In the genomic region with DNA sequence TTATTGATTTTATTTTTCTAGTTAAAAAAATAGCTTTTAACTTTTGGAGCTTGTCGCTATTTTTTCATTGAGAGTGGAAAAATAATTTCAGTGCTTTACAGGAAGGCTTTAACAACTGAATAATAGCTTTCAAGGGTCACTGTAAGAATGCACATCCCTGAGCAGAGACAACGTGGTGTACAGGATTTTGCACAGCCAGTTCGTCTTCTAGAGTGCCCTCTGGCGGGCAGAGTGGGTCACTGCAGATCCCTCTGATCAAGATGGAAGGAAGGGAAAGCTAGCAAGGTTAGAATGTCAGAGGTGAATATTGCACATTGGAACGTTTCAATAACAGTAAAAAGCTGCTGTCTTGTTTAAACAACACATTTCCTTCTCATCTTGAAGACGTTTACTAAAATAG, we compare ENCODE assay signal across 9 mouse cellular contexts. TPM values are rescaled to one million over a fixed set of nuclear protein-coding genes. Genes with fewer than 3 reads are reported as not detected.
A peak's percentile ranks its signal among the peaks of the same experiment; 100 is the strongest.
DNase-seq lines count a peak whose midpoint lies in the region; ATAC-seq and TF ChIP-seq lines count a peak whose summit lies in the region.
"Had no signal": no experiment of that assay in that cellular context is flagged by ENCODE, and none has a peak within 500 bp of the region (broad histone marks: within the 10 kb centered on the region; RNA-seq: fewer than 3 reads in every experiment).

No protein-coding gene starts in this region.

- DNase-seq in heart, adult 8-10 months (ENCODE audit: low spot score): peak; percentile 56
- DNase-seq in heart, adult 11 months: no peak
- DNase-seq in cerebellum, adult 9-10 months: peak; percentile 68
- DNase-seq in frontal cortex, postnatal 14 days (ENCODE audit: low spot score in 2 of 2): peak; percentile 50 to 67
- peak; percentile 85 for DNase-seq in intestine, embryonic 14.5 days (ENCODE audit: low spot score)
- DNase-seq in left cerebral cortex, adult 2 months (ENCODE audit: extremely low spot score in 1 of 2, low spot score in 2 of 2): peak; percentile 72 to 80
- peak; percentile 53 to 81 for DNase-seq in spleen, postnatal 10 days (ENCODE audit: low spot score in 2 of 2)

- no peaks in the 10 kb centered on the region for H3K4me1 ChIP-seq in intestine, embryonic 14.5 days (replicated peaks; ENCODE audit: control insufficient read depth, insufficient read depth, low read length)
- H3K4me1 ChIP-seq in midbrain, embryonic 16.5 days (ENCODE audit: control insufficient read depth, insufficient read depth, low read length): no peaks in the 10 kb centered on the region
- H3K4me1 ChIP-seq: neural tube, embryonic 13.5 days had no signal

- intact Hi-C loops in left cerebral cortex, adult 2 months (cut with DNase I): loop anchor here (2.0 kb wide), 3 partner anchors 88 to 298 kb away; no protein-coding TSS in a partner anchor

- peak; percentile 98 for TF ChIP-seq CTCF in left cerebral cortex, adult 2 months (IDR thresholded peaks at IDR 0.05)

- ATAC-seq in intestine, embryonic 14.5 days (replicated peaks; ENCODE audit: low FRiP score, low TSS enrichment, low read depth): peak; percentile 70; the same call in 1 of the 2 replicates
- ATAC-seq in midbrain, embryonic 16.5 days: 0 out of 2 replicates have a peak, but pooled peaks have one; percentile 62

- no peak overlapping the region for H3K4me3 ChIP-seq in intestine, embryonic 14.5 days (ENCODE audit: low read depth, low read length)
- H3K4me3 ChIP-seq in left cerebral cortex, adult 2 months: no peak overlapping the region
- H3K4me3 ChIP-seq in midbrain, embryonic 16.5 days (ENCODE audit: low read depth, low read length): no peak overlapping the region
- H3K4me3 ChIP-seq: neural tube, embryonic 13.5 days had no signal

- 5% methylated on average over 6 of the region's 6 CpGs for WGBS in intestine, embryonic 14.5 days
- WGBS in midbrain, embryonic 16.5 days: 4% methylated on average over 6 of the region's 6 CpGs

- no peaks in the 10 kb centered on the region for H3K9me3 ChIP-seq in intestine, embryonic 14.5 days (ENCODE audit: control insufficient read depth, low read length)
- H3K9me3 ChIP-seq in midbrain, embryonic 16.5 days (replicated peaks; ENCODE audit: control insufficient read depth, low read length, poor library complexity, severe bottlenecking): no peaks in the 10 kb centered on the region
- H3K9me3 ChIP-seq: neural tube, embryonic 13.5 days had no signal

- no peak overlapping the region for H3K27ac ChIP-seq in intestine, embryonic 14.5 days (ENCODE audit: low read depth)
- no peak overlapping the region for H3K27ac ChIP-seq in left cerebral cortex, adult 2 months
- H3K27ac ChIP-seq in midbrain, embryonic 16.5 days (ENCODE audit: low read length): no peak overlapping the region
- H3K27ac ChIP-seq: neural tube, embryonic 13.5 days had no signal

- H3K27me3 ChIP-seq in intestine, embryonic 14.5 days (replicated peaks; ENCODE audit: control insufficient read depth, insufficient read depth, low read length): no peaks in the 10 kb centered on the region
- no peaks in the 10 kb centered on the region for H3K27me3 ChIP-seq in midbrain, embryonic 16.5 days (ENCODE audit: control insufficient read depth, insufficient read depth, low read depth, low read length)
- H3K27me3 ChIP-seq: neural tube, embryonic 13.5 days had no signal

- no peak overlapping the region for H3K4me2 ChIP-seq in intestine, embryonic 14.5 days (ENCODE audit: low read length)
- H3K4me2 ChIP-seq in midbrain, embryonic 16.5 days (ENCODE audit: low read length): no peak overlapping the region
- H3K4me2 ChIP-seq: neural tube, embryonic 13.5 days had no signal

- no peaks in the 10 kb centered on the region for H3K36me3 ChIP-seq in intestine, embryonic 14.5 days (ENCODE audit: control insufficient read depth, insufficient read depth, low read length)
- no peaks in the 10 kb centered on the region for H3K36me3 ChIP-seq in midbrain, embryonic 16.5 days (ENCODE audit: control insufficient read depth, insufficient read depth, low read length)
- H3K36me3 ChIP-seq: neural tube, embryonic 13.5 days had no signal

- no peak overlapping the region for H3K9ac ChIP-seq in intestine, embryonic 14.5 days (ENCODE audit: low read length)
- H3K9ac ChIP-seq in midbrain, embryonic 16.5 days (ENCODE audit: low read depth, low read length): no peak overlapping the region
- H3K9ac ChIP-seq: neural tube, embryonic 13.5 days had no signal

RNA-seq across cellular contexts. Expression of a gene that starts 10.2 kb away (rescaled TPM):
- total RNA-seq in heart, adult 8-10 months (2022): not detected
- polyA plus RNA-seq in intestine, embryonic 14.5 days (2014; fragmentation: Nextera tagmentation; extraction: Ambion mirVana): 23.1 and 32.8 TPM in 2 replicates
- total RNA-seq in left cerebral cortex, adult 2 months (2021): under 1 TPM in 1 of 2 experiments, not detected in 1; 0.75 TPM
- polyA plus RNA-seq in midbrain, embryonic 16.5 days (2015; fragmentation: Nextera tagmentation; extraction: Ambion mirVana): 0.24 TPM in 1 of 2 replicates, not detected in the other

RNA-seq across cellular contexts. Expression of a gene that starts 18.0 kb away (rescaled TPM):
- not detected for total RNA-seq in heart, adult 8-10 months (2022)
- polyA plus RNA-seq in intestine, embryonic 14.5 days (2014; fragmentation: Nextera tagmentation; extraction: Ambion mirVana): 8.9 and 9.3 TPM in 2 replicates
- not detected for total RNA-seq in left cerebral cortex, adult 2 months (2021)
- polyA plus RNA-seq in midbrain, embryonic 16.5 days (2015; fragmentation: Nextera tagmentation; extraction: Ambion mirVana): not detected in 2 replicates
- polyA plus RNA-seq: neural tube, embryonic 13.5 days had no signal

RNA-seq across cellular contexts. Expression of a gene that starts 40.0 kb away (rescaled TPM):
- total RNA-seq in heart, adult 8-10 months (2022): under 1 TPM in 2 of 4 experiments, not detected in 2; 0.25 to 0.28 TPM
- polyA plus RNA-seq in intestine, embryonic 14.5 days (2014; fragmentation: Nextera tagmentation; extraction: Ambion mirVana): 0.16 and 1.0 TPM in 2 replicates
- not detected for total RNA-seq in left cerebral cortex, adult 2 months (2021)
- not detected in 2 replicates for polyA plus RNA-seq in midbrain, embryonic 16.5 days (2015; fragmentation: Nextera tagmentation; extraction: Ambion mirVana)
